Mouse (Mus musculus): ENCODE measurements around the gene Tpte. TPM values are rescaled to one million over a fixed set of nuclear protein-coding genes. Genes with fewer than 3 reads are reported as not detected.
A peak's percentile ranks its signal among the peaks of the same experiment; 100 is the strongest.

Tpte gene
- polyA plus RNA-seq, 1 experiment = not detected

- Histone ChIP-seq H3K79me2 (ENCODE audit: control insufficient read depth, insufficient read depth) (no peaks in the 10 kb centered on the region), H3ac (ENCODE audit: control insufficient read depth, insufficient read length, low read depth) (no peak overlapping the region), H3K79me3 (ENCODE audit: low read depth) (no peaks in the 10 kb centered on the region), H3K27me3 (ENCODE audit: control insufficient read depth, insufficient read depth, insufficient read length) (no peaks in the 10 kb centered on the region), H3K4me3 (ENCODE audit: insufficient read depth, poor library complexity, severe bottlenecking) (no peak overlapping the region), H3K36me3 (ENCODE audit: control insufficient read depth, insufficient read depth) (no peaks in the 10 kb centered on the region)
- TF ChIP-seq FOSL1 (IDR thresholded peaks at IDR 0.05; ENCODE audit: insufficient read depth, low read length, poor library complexity, severe bottlenecking) (no peak), USF1 (IDR thresholded peaks at IDR 0.05; ENCODE audit: low read depth) (no peak), MYOD1 (IDR thresholded peaks at IDR 0.05; ENCODE audit: control insufficient read depth, insufficient read length, low read depth) (no peak), MAX (IDR thresholded peaks at IDR 0.05) (no peak), CTCF (IDR thresholded peaks at IDR 0.05; ENCODE audit: control insufficient read depth, insufficient read depth, insufficient read length) (no peak), CEBPB (IDR thresholded peaks at IDR 0.05; ENCODE audit: low read depth) (no peak), MYOG (IDR thresholded peaks at IDR 0.05; ENCODE audit: control insufficient read depth, extremely low read depth, insufficient read length) (no peak)
Observed at GRCm38 (mm10) chr8:22390766-22391463, 107.7 kb downstream of the Tpte start.

- TF ChIP-seq MYOG (IDR thresholded peaks at IDR 0.05; ENCODE audit: control insufficient read depth, extremely low read depth, insufficient read length) = no peak
- TF ChIP-seq MAX (IDR thresholded peaks at IDR 0.05) = no peak
- no peak for TF ChIP-seq MYOD1 (IDR thresholded peaks at IDR 0.05; ENCODE audit: control insufficient read depth, insufficient read length, low read depth)
- TF ChIP-seq USF1 (IDR thresholded peaks at IDR 0.05; ENCODE audit: low read depth) = no peak
- no peak for TF ChIP-seq CEBPB (IDR thresholded peaks at IDR 0.05; ENCODE audit: low read depth)
- TF ChIP-seq CTCF (IDR thresholded peaks at IDR 0.05; ENCODE audit: control insufficient read depth, insufficient read depth, insufficient read length) = no peak
- TF ChIP-seq FOSL1 (IDR thresholded peaks at IDR 0.05; ENCODE audit: insufficient read depth, low read length, poor library complexity, severe bottlenecking) = no peak
- H3ac ChIP-seq (ENCODE audit: control insufficient read depth, insufficient read length, low read depth) = no peak overlapping the region
- H3K79me2 ChIP-seq (ENCODE audit: control insufficient read depth, insufficient read depth) = no peaks in the 10 kb centered on the region
- H3K36me3 ChIP-seq (ENCODE audit: control insufficient read depth, insufficient read depth) = no peaks in the 10 kb centered on the region
- H3K27me3 ChIP-seq (ENCODE audit: control insufficient read depth, insufficient read depth, insufficient read length) = no peaks in the 10 kb centered on the region
- H3K79me3 ChIP-seq (ENCODE audit: low read depth) = no peaks in the 10 kb centered on the region
- H3K4me3 ChIP-seq (ENCODE audit: insufficient read depth, poor library complexity, severe bottlenecking) = no peak overlapping the region
Observed at GRCm38 (mm10) chr8:22394471-22394870, 111.2 kb downstream of the Tpte start.

GRCm38 (mm10) chr8:22395256-22395655 lies 112.0 kb downstream of the Tpte start:
- Histone ChIP-seq H3K27me3 (ENCODE audit: control insufficient read depth, insufficient read depth, insufficient read length) (no peaks in the 10 kb centered on the region), H3ac (ENCODE audit: control insufficient read depth, insufficient read length, low read depth) (no peak overlapping the region), H3K79me2 (ENCODE audit: control insufficient read depth, insufficient read depth) (no peaks in the 10 kb centered on the region), H3K79me3 (ENCODE audit: low read depth) (no peaks in the 10 kb centered on the region), H3K36me3 (ENCODE audit: control insufficient read depth, insufficient read depth) (no peaks in the 10 kb centered on the region), H3K4me3 (ENCODE audit: insufficient read depth, poor library complexity, severe bottlenecking) (no peak overlapping the region)
- TF ChIP-seq CTCF (IDR thresholded peaks at IDR 0.05; ENCODE audit: control insufficient read depth, insufficient read depth, insufficient read length) (no peak), MYOG (IDR thresholded peaks at IDR 0.05; ENCODE audit: control insufficient read depth, extremely low read depth, insufficient read length) (no peak), CEBPB (IDR thresholded peaks at IDR 0.05; ENCODE audit: low read depth) (no peak)

DNA sequence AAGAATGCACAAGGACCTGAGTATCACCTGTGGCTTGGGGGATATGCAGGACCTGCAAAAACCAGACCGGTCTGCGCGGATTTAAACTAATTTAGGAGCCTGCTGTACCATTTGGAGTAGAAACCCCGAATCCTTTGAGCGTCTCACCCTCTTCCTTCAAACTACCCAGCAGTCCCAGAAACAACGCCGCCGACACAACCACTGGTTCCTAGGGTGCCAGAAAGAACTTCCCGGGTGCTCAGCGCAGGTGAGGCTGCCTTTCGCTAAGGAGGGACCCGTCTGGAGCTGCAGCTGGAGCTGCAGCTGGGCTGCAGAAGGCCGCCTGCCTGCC lies 114.5 kb downstream of the Tpte start:
- H3K27me3 ChIP-seq (ENCODE audit: control insufficient read depth, insufficient read depth, insufficient read length) = no peaks in the 10 kb centered on the region
- no peaks in the 10 kb centered on the region for H3K36me3 ChIP-seq (ENCODE audit: control insufficient read depth, insufficient read depth)
- no peak for TF ChIP-seq MYOG (IDR thresholded peaks at IDR 0.05; ENCODE audit: control insufficient read depth, extremely low read depth, insufficient read length)
- no peak for TF ChIP-seq CEBPB (IDR thresholded peaks at IDR 0.05; ENCODE audit: low read depth)
- no peak for TF ChIP-seq FOSL1 (IDR thresholded peaks at IDR 0.05; ENCODE audit: insufficient read depth, low read length, poor library complexity, severe bottlenecking)
- TF ChIP-seq CTCF (IDR thresholded peaks at IDR 0.05; ENCODE audit: control insufficient read depth, insufficient read depth, insufficient read length) = no peak
- TF ChIP-seq MAX (IDR thresholded peaks at IDR 0.05) = no peak
- TF ChIP-seq USF1 (IDR thresholded peaks at IDR 0.05; ENCODE audit: low read depth) = no peak
- TF ChIP-seq MYOD1 (IDR thresholded peaks at IDR 0.05; ENCODE audit: control insufficient read depth, insufficient read length, low read depth) = no peak
- peak overlapping the region; percentile 82 for H3ac ChIP-seq (ENCODE audit: control insufficient read depth, insufficient read length, low read depth)
- H3K79me2 ChIP-seq (ENCODE audit: control insufficient read depth, insufficient read depth) = no peaks in the 10 kb centered on the region
- no peaks in the 10 kb centered on the region for H3K79me3 ChIP-seq (ENCODE audit: low read depth)
- peak overlapping the region; percentile 56 for H3K4me3 ChIP-seq (ENCODE audit: insufficient read depth, poor library complexity, severe bottlenecking)

DNA sequence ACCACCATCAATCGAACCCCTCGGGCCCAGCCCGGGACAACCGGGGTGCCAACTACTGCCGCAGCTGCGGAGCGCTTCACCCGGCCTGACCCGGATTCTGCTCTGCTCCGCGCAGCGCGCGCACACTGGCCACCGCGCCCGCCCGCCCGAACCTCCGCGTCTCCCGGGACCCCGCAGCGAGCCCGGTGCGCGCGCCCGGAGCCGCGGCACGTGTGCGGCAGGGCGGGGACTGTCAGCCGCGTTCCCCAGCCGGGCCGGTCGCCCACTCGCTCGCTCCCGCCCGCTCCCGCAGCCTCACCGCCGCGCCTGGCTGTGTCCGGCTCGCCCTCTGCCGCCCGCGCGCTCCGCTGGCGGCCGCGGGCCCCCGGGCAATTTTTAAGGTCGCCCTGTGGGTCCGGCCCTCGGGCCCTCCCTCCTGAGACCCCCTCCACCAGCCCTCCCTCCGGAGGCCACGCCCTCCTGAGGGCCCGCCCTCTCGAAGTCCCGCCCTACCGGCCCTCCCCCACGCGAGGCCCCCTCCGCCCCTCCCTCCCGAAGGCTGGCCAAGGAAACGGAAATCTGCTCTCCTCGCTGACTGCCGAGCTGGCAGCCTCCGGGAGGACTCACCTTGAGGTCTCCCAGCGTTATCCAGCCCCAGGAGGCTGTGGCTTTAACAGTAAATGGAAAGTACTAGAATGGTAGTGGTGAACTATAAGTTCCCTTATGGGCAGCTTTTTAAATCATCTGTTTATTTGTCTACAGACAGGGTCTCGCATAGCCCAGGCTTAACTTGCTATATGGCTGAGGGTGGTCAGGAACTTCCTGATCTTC lies 115.1 kb downstream of the Tpte start, which contains the start of gene Slc25a15:
Gene Slc25a15 (minus strand): TSS at position 456 of the 810 bp plus-strand sequence.
- Histone ChIP-seq H3K36me3 (ENCODE audit: control insufficient read depth, insufficient read depth) (no peaks in the 10 kb centered on the region), H3K79me2 (ENCODE audit: control insufficient read depth, insufficient read depth) (no peaks in the 10 kb centered on the region)
- TF ChIP-seq USF1 (IDR thresholded peaks at IDR 0.05; ENCODE audit: low read depth) = no peak
- TF ChIP-seq MAX (IDR thresholded peaks at IDR 0.05) = peak; percentile 38

More for the DNA sequence above, 115.1 kb downstream of the Tpte start, which contains the start of gene Slc25a15:
- no peaks in the 10 kb centered on the region for H3K27me3 ChIP-seq (ENCODE audit: control insufficient read depth, insufficient read depth, insufficient read length)
- H3ac ChIP-seq (ENCODE audit: control insufficient read depth, insufficient read length, low read depth) = peak within 1 kb of the TSS; percentile 82
- no peaks in the 10 kb centered on the region for H3K79me3 ChIP-seq (ENCODE audit: low read depth)
- H3K4me3 ChIP-seq (ENCODE audit: insufficient read depth, poor library complexity, severe bottlenecking) = peak within 1 kb of the TSS; percentile 56

All from C2C12 (cell line).